Mouse (Mus musculus) urinary bladder, postnatal 4 days (tissue): ENCODE measurements around the gene Pdcl.

Source experiments
- DNase-seq, 2 experiments: peaks; one replicate each; pipeline ENCODE4 v3.0.0; 2021 to 2022; ENCODE audit warnings: low spot score in 2 of 2

Pdcl gene

DNA sequence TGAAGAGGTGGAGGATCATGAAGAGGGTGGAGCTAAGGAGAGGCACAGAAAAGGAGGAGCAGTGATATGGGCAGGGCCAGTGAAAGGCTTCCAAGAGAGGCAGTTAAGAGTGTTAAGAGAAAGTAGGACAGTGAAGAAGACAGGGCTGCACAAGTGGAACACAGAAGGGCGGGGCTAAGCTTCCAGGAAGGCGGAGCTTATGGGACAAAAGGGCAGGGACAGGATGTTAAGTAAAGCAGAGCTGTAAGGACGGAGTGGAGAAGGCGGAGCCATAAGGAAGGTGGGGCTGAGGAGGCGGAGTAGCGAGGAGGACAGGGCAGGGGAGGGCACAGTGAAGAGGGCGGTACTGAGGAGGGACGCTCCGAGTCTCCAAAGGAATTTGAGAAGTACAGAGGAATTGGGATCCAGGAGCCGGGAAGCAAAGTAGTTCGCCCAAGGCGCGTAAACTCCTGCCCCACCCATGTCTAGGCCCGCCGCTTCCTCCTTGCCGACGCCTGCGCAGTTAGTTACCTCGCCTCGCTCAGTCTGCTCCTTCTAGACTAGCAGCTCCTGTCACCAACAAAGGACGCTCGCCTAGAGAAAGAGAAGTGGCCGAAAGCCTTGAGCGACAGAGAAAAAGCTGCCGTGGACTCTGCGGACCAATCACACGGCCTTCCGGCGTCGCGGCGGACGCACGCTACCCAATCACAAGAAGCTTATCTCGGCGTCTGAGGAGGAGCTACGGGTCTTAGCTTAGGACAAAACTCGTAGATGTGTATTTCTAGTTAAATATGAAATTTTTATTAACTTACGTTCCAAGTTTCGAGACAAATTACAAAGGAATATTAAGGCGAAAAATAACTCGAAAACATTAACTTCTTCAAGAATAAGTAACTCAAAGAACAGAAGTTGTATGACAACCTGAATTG is at the start of gene Pdcl:
Gene Pdcl (minus strand): TSS at position 700 of the 908 bp plus-strand sequence.
- peak; percentile 86 to 90 for DNase-seq

DNA sequence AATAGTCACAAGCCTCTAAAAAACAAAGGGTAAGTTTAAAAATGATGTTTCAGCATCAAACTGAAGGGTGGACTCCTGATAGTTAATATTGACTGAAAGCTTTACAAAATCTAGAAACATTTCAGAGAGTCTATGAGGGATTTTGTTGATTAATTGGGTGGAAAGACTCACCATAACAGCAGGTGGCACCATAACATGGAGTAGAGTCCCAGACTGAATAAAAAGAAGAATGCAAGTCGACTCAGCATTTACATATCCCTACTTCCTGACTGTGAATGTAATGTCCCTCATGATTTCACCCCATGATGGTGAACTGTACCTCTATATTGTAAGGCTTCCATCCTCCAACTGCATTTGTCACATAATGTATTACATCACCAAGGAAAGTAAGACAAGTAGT is 36.4 kb upstream of the Pdcl start:
- DNase-seq, result no peak

DNA sequence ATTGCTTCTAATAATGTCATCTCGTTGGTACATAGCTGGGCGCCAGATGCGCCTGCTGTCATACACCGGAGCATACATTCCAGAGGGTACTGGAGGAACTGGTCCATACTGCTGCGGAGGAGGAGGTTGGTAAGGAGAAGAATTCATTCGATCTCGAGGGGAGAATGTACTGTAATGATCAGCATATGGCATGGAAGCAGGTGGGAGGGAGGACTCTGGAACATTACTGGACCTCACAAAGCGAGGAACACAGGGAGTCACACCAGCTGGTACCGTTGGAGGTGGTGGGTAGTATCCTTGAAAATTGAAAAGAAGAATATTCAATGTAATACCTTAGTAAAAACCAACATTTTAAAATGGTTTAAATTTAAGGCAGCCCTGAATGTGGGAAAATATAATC is 23.8 kb upstream of the Pdcl start:
- no peak for DNase-seq

DNA sequence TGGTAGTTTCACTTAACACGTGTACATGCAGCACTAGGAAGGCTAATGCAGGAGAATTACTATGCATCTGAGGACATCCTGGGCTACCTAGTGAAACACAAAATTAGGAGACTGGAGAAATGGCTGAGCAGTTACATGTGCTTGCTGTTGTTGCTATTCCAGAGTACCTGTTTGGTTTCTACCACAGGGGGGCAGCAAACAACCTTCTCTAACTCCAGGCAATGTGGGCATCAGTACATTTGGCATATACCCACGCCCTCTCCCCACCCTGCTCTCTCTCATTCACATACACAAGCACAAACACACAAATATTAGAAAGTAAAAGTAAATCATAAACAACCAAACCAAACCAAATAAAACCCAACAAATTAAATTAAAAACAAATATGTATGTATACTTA is 21.1 kb upstream of the Pdcl start:
- no peak for DNase-seq

DNA sequence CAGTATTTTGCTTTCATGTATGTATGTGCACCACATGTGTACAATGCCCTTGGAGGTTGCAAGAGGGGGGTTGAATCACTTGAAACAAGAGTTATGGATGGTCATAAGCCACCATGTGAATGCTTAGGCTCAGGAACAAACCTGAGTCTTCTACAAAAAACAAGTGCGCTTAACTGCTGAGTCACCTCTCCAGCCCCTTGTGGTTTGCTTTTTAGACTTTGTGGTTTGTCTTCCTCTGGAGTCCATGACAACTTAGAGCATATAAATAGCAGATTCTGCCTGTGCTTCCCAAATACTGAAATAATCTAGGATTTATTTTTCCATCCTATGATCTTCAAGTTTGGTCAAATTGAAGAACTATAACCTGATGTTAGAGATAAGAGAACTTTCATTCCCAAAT is 16.9 kb upstream of the Pdcl start:
- no peak for DNase-seq

DNA sequence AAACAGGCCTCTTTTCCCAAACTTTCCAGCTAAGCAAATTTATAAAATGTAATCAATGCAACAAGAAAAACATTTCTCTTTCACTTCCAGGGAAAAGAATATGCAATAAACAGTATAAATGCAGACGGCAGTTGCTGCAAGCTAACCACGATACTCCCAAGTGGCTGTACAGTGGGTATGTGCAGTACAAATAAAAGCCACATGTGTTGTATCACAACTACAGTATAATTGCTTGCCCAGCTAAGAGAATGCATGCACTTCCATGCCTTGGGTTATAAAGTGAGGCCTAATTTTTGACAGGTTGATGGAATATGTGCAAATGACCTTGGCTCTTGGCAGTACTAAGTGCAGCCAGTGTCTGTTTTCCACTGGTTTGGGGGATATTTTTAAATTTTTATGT is 11.5 kb upstream of the Pdcl start:
- DNase-seq, result no peak

DNA sequence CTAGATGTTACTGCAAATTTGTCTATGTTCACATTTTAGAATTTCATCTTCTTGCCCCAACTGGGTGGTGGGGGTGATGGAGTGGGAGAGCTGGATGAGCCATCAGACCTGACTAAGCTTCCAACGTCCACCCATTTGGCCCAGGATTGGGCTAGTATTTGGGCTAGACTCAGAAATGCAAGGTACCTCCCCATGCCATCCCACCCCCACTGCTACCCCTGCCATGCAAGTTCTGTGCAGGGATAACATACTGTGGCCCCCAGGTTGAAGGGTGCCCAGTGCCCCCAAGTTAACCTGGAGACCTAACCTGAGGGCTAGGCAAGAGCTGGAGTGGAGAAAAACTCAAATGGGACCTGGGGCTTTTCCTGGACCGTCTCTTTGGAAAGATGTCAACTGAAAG is 776 bp upstream of the Pdcl start:
- no peak for DNase-seq

DNA sequence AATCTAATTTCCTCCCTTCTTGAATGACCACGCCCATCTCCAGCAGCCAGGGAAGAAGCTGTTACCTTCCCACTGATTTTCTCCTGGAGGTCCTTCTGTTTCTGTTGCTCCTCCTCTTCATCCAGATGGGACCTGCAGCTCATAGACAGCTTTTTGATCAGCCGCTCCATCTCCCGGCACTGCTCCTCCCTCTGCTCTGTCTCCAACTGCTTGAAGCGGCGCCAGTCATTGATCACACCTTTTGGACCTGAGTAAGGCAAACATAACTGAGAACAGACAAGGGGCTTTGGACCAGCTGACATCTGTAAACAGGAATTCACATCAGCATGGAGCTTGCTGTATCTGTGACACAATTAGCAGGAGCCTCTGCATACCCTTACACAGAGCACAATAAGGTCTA is 3.6 kb downstream of the Pdcl start:
- no peak for DNase-seq

DNA sequence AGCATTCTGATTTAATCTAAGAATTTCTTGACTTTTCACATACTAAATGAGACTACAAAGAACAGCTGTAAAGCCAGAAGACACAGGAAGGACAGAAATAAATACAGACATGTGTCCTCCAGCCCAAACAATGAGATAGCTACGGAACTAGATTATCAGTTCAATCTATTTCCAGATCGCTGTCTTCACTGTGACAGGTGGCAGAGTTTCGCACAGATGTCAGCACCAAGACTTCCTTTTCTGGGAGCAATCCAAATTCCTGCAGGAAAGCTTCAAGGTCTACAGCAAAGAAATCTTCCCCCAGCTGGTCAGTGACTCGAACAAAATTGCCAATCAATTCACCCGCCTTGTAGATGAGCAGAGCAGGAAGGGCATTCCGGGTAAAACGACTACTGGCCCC is 7.5 kb downstream of the Pdcl start:
- DNase-seq, result no peak

DNA sequence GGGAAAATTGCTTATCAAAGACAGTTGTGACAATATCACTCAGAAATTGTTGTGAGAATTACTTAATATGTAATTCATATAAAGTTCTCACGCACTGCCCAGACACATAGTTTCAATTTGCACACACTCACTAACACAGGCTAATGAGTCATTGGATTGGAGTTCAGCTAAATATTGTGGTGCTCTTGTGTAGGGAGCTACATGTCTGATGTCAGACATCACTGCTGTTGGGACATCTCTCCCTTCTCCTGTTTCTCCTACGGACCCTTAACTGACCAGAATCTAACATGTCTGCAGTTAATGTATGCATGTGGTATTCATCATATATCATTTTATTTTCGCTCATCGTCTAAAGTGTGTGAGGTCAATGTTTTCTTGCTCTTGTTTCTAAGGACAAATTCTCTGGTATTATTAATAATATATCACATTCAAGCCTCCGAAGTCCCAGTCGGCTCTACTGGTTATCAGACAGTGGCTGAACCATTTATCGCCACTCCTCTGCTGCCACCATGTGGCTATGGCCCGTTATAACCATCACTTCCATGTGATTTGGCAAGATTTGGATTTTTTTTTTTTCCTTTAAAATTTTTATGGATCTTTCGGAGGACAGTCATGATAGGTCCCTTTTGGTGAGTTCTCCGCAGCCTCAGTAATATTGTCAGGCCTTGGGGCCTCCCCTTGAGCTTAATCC is 20.5 kb downstream of the Pdcl start:
- peak in 1 of 2 experiments; percentile 28 for DNase-seq

DNA sequence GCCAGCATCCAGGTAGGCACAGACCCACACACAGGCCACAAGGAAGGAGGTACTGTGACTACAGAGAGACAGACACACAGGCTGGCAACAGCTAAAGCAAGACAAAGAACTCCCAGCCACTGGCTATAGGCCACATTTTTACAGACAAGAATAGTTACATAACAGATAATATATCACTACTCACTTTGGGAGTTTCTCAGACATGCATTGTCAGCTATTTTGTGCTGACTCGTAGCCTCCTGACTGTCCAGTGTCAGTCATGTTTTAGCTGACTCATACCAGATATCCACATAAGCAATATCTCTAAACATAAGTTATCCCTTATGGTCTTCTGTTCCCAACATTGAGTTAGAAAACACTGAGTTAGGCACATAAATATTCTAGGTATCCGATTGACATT is 25.8 kb downstream of the Pdcl start:
- DNase-seq, result no peak

DNA sequence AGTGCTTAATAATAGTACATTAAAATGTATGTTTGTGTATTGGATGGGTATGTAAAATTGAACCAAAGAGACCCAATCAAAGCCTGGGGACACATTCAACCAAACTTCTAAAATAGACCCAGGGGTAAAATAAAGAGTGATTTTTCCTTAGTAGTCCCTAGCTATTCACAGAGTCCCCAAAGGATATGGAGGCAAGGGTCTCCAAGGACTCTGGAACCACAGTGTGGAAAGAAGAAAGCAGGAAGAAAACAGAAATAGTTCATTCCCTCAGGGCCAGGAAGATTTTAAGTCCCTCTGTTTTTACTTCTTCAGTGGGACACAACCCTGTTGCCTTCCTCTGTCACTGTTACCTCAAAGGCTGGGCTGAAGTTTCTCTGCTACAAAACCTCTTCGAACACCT is 32.9 kb downstream of the Pdcl start, which contains the start of gene Olfr368:
Gene Olfr368 (plus strand): TSS at position 301 of the 400 bp plus-strand sequence.
- DNase-seq, result no peak
